Mouse (Mus musculus) large intestine, adult 2 months (tissue): ENCODE results near the gene Mzt1. TPM values are rescaled to one million over a fixed set of nuclear protein-coding genes. Genes with fewer than 3 reads are reported as not detected.
A peak's percentile ranks its signal among the peaks of the same experiment; 100 is the strongest.
"Not testable (repeated sequence)": the region's sequence is repeated elsewhere in the genome, so short reads cannot be mapped to it uniquely, and the experiment has no call there.

Source experiments
- DNase-seq: peaks from one replicate; pipeline ENCODE4 v3.0.0-alpha.2; 2012; ENCODE audit warnings: low read depth, low spot score
- WGBS: fragments of 180-500 bp; shearing (Covaris S2); methylation state at CpG from one replicate; pipeline ENCODE4 v1.1.7; 2018; 5-methylcytosine and 5-hydroxymethylcytosine counted together
- polyA plus RNA-seq: library from polyadenylated mRNA; depleted of rRNA; stranded (reverse); fragments of >200 nt; gene quantifications from 2 replicates; pipeline ENCODE4 v1.2.3, GENCODE M21; 2012; rRNA removed

The Mzt1 gene
- polyA plus RNA-seq: 7.0 and 9.5 TPM in 2 replicates

GRCm38 (mm10) chr14:99046031-99046781, at the start of gene Mzt1, which contains the start of gene Bora:
Gene Mzt1 (minus strand): TSS chr14:99046134.
Gene Bora (plus strand): TSS chr14:99046222.
- DNase-seq: peak; percentile 81
- WGBS: under 1% methylated on average over 76 of the region's 81 CpGs

GRCm38 (mm10) chr14:99088947-99089346, 43.0 kb upstream of the Mzt1 start:
- no peak for DNase-seq
- WGBS: 86% methylated on average over 7 of the region's 7 CpGs

GRCm38 (mm10) chr14:99071146-99071545, 25.2 kb upstream of the Mzt1 start:
- 92% methylated on average over 4 of the region's 4 CpGs for WGBS
- no peak for DNase-seq

GRCm38 (mm10) chr14:99063091-99063490, 17.2 kb upstream of the Mzt1 start:
- 93% methylated on average over 2 of the region's 2 CpGs for WGBS
- DNase-seq: no peak

- WGBS: 83% methylated on average over 12 of the region's 12 CpGs
- no peak for DNase-seq
Measured at GRCm38 (mm10) chr14:99060616-99061015, 14.7 kb upstream of the Mzt1 start.

GRCm38 (mm10) chr14:99058959-99059586, 13.1 kb upstream of the Mzt1 start:
- DNase-seq: no peak
- WGBS: 72% methylated on average over 7 of the region's 7 CpGs

- under 1% methylated on average over 15 of the region's 15 CpGs for WGBS
- DNase-seq: no peak
Measured at GRCm38 (mm10) chr14:99046782-99047181, 848 bp upstream of the Mzt1 start.

GRCm38 (mm10) chr14:99045378-99046030, 430 bp downstream of the Mzt1 start:
- WGBS: under 1% methylated on average over 69 of the region's 70 CpGs
- no peak for DNase-seq

- DNase-seq: no peak
- 4% methylated on average over 5 of the region's 5 CpGs for WGBS
Measured at GRCm38 (mm10) chr14:99044718-99045117, 1.2 kb downstream of the Mzt1 start.

GRCm38 (mm10) chr14:99044096-99044495, 1.8 kb downstream of the Mzt1 start:
- no peak for DNase-seq
- WGBS: 47% methylated on average over 10 of the region's 10 CpGs

- no peak for DNase-seq
- WGBS: 75% methylated on average over 1 of the region's 1 CpGs
Measured at GRCm38 (mm10) chr14:99043499-99043898, 2.4 kb downstream of the Mzt1 start.

- 56% methylated on average over 4 of the region's 4 CpGs for WGBS
- DNase-seq: no peak
Measured at GRCm38 (mm10) chr14:99041416-99041815, 4.5 kb downstream of the Mzt1 start.

GRCm38 (mm10) chr14:99039308-99039707, 6.6 kb downstream of the Mzt1 start:
- not testable (repeated sequence) for DNase-seq
- 81% methylated on average over 5 of the region's 5 CpGs for WGBS

GRCm38 (mm10) chr14:99037703-99038102, 8.2 kb downstream of the Mzt1 start:
- 50% methylated on average over 2 of the region's 2 CpGs for WGBS
- no peak for DNase-seq

- 71% methylated on average over 4 of the region's 4 CpGs for WGBS
- no peak for DNase-seq
Measured at GRCm38 (mm10) chr14:99036039-99036438, 9.9 kb downstream of the Mzt1 start.

- 95% methylated on average over 8 of the region's 8 CpGs for WGBS
- DNase-seq: not testable (repeated sequence)
Measured at GRCm38 (mm10) chr14:99034851-99035250, 11.1 kb downstream of the Mzt1 start.

GRCm38 (mm10) chr14:99032596-99032995, 13.3 kb downstream of the Mzt1 start:
- DNase-seq: no peak

GRCm38 (mm10) chr14:99031337-99031873, 14.5 kb downstream of the Mzt1 start:
- 81% methylated on average over 5 of the region's 5 CpGs for WGBS
- no peak for DNase-seq

More at GRCm38 (mm10) chr14:99032596-99032995, 13.3 kb downstream of the Mzt1 start:
- whole genome bisulfite sequencing: 55% methylated on average over 5 of the region's 5 CpGs

- DNase-seq: no peak
- WGBS: 64% methylated on average over 5 of the region's 5 CpGs
Measured at GRCm38 (mm10) chr14:99029987-99030386, 15.9 kb downstream of the Mzt1 start.
